Mouse (Mus musculus) liver, embryonic 14.5 days (tissue): Measurements from ENCODE around the gene Chpt1. TPM values are rescaled to one million over a fixed set of nuclear protein-coding genes. Genes with fewer than 3 reads are reported as not detected.

Source experiments
- ATAC-seq: fragments of 200-750 bp; cut with Nextera tagmentation; 2 replicates; pipeline ENCODE4 v1.8.0; 2017; ENCODE audit warnings: moderate number of reproducible peaks, mild to moderate bottlenecking, moderate library complexity; ENCODE audit not compliant: insufficient read depth
- DNase-seq, 3 experiments: peaks; one replicate each; pipeline ENCODE4 v3.0.0-alpha.2; 2012 to 2013; ENCODE audit warnings: low read depth in 3 of 3, low spot score in 3 of 3
- H3K27ac ChIP-seq: fragments of 300-500 bp; sonication (generic); 2 replicates; pipeline ENCODE4 v1.5.1; 2014; ENCODE audit warnings: moderate library complexity, mild to moderate bottlenecking, control low read depth, inconsistent platforms
- H3K27me3 ChIP-seq: fragments of 300-500 bp; sonication (generic); 2 replicates; pipeline ENCODE4 v1.6.1; 2014; ENCODE audit warnings: mild to moderate bottlenecking, low read length, moderate library complexity; ENCODE audit not compliant: control insufficient read depth, insufficient read depth
- H3K36me3 ChIP-seq: fragments of 300-500 bp; sonication (generic); replicated peaks from 2 replicates; pipeline ENCODE4 v1.6.1; 2014; ENCODE audit warnings: low read depth; ENCODE audit not compliant: control insufficient read depth, insufficient read depth
- H3K4me1 ChIP-seq, 2 experiments: fragments of 200-500 bp in 1 of 2; fragments of 300-500 bp in 1 of 2; sonication (generic) in 1 of 2; replicated peaks; 2 replicates each; pipeline ENCODE4 v1.6.1; 2012 to 2014; ENCODE audit warnings: antibody characterized with exemption in 1 of 2, inconsistent platforms in 1 of 2, low read length in 1 of 2; ENCODE audit not compliant: control insufficient read depth in 2 of 2, insufficient read depth in 2 of 2
- H3K4me2 ChIP-seq: fragments of 300-500 bp; sonication (generic); 2 replicates; pipeline ENCODE4 v1.6.1; 2014; ENCODE audit warnings: low read depth, mild to moderate bottlenecking, control low read depth, moderate library complexity
- H3K4me3 ChIP-seq, 2 experiments: fragments of 200-500 bp in 1 of 2; fragments of 300-500 bp in 1 of 2; sonication (generic) in 1 of 2; 2 replicates each; pipeline ENCODE4 v1.5.1; 2012 to 2014; ENCODE audit warnings: low read depth in 2 of 2, low read length in 2 of 2, mild to moderate bottlenecking in 2 of 2, control low read depth in 1 of 2, inconsistent platforms in 1 of 2, moderate library complexity in 1 of 2; ENCODE audit not compliant: insufficient read depth in 1 of 2
- H3K9ac ChIP-seq: fragments of 300-500 bp; sonication (generic); replicated peaks from 2 replicates; pipeline ENCODE4 v1.6.1; 2014; ENCODE audit warnings: mild to moderate bottlenecking, control low read depth, moderate library complexity
- H3K9me3 ChIP-seq: fragments of 300-500 bp; sonication (generic); 2 replicates; pipeline ENCODE4 v1.6.1; 2016; ENCODE audit warnings: low read length, mixed read lengths; ENCODE audit not compliant: control insufficient read depth
- CTCF ChIP-seq: IDR thresholded peaks from 2 replicates; pipeline ENCODE4 v1.5.1; 2016; ENCODE audit warnings: antibody characterized with exemption, low read depth, control low read depth
- EP300 ChIP-seq: IDR thresholded peaks from 2 replicates; pipeline ENCODE4 v1.6.1; 2016; ENCODE audit warnings: antibody characterized with exemption, low read depth
- WGBS: fragments of 180-500 bp; shearing (Covaris S2); extraction: QIAGEN DNeasy Blood & Tissue Kit; methylation state at CpG from one replicate; pipeline ENCODE4 v1.1.7; 2014; ENCODE audit not compliant: insufficient replicate concordance; 5-methylcytosine and 5-hydroxymethylcytosine counted together
- polyA plus RNA-seq, 2 experiments: library from polyadenylated mRNA; depleted of rRNA in 1 of 2; stranded (reverse) in 1 of 2; unstranded in 1 of 2; fragments of >200 nt; fragmentation: Nextera tagmentation in 1 of 2; extraction: Ambion mirVana in 1 of 2; gene quantifications; 2 replicates each; pipeline versions ENCODE4 v1.2.1 to v1.2.3; 2012 to 2014

The Chpt1 gene
- polyA plus RNA-seq, 2 experiments, result 1.0 to 3.4 TPM

- H3K27me3 ChIP-seq, result no peaks in the 10 kb centered on the region
- 75% methylated on average over 18 of the region's 18 CpGs for WGBS
- ATAC-seq, result no peak
Measured at GRCm38 (mm10) chr10:88460122-88460820, 43.6 kb downstream of the Chpt1 start.

GRCm38 (mm10) chr10:88459502-88459992, 44.3 kb downstream of the Chpt1 start, which contains the start of gene Sycp3:
TSS of gene Sycp3 (plus strand) at chr10:88459569.
- H3K4me3 ChIP-seq, result no peak within 1 kb of the TSS
- H3K27ac ChIP-seq, result no peak within 1 kb of the TSS
- H3K36me3 ChIP-seq, result no peaks in the 10 kb centered on the region
- H3K9me3 ChIP-seq, result no peaks in the 10 kb centered on the region
- H3K9ac ChIP-seq, result no peak within 1 kb of the TSS
- ATAC-seq (0 out of 2 replicates have a peak, but pooled peaks have one; percentile 11), DNase-seq (no peak)
- H3K4me1 ChIP-seq, result no peaks in the 10 kb centered on the region
- WGBS, result 78% methylated on average over 33 of the region's 33 CpGs
- H3K4me2 ChIP-seq, result no peak within 1 kb of the TSS
- no peak for TF ChIP-seq EP300
- TF ChIP-seq CTCF, result no peak
- H3K27me3 ChIP-seq, result no peaks in the 10 kb centered on the region

More at GRCm38 (mm10) chr10:88460122-88460820, 43.6 kb downstream of the Chpt1 start:
- no peaks in the 10 kb centered on the region for H3K4me1 ChIP-seq
- no peak for DNase-seq
- H3K4me3 ChIP-seq, result no peak overlapping the region
- H3K27ac ChIP-seq, result no peak overlapping the region
- no peaks in the 10 kb centered on the region for H3K36me3 ChIP-seq
- H3K9me3 ChIP-seq, result no peaks in the 10 kb centered on the region
- H3K4me2 ChIP-seq, result no peak overlapping the region
- H3K9ac ChIP-seq, result no peak overlapping the region
- TF ChIP-seq CTCF (no peak), EP300 (no peak)

- no peak overlapping the region for H3K4me3 ChIP-seq
- TF ChIP-seq CTCF, result no peak
- TF ChIP-seq EP300, result no peak
- H3K27ac ChIP-seq, result no peak overlapping the region
- H3K9me3 ChIP-seq, result no peaks in the 10 kb centered on the region
- 26% methylated on average over 6 of the region's 6 CpGs for WGBS
- no peaks in the 10 kb centered on the region for H3K4me1 ChIP-seq
- no peaks in the 10 kb centered on the region for H3K27me3 ChIP-seq
- no peaks in the 10 kb centered on the region for H3K36me3 ChIP-seq
- H3K9ac ChIP-seq, result no peak overlapping the region
- H3K4me2 ChIP-seq, result no peak overlapping the region
- ATAC-seq, result no peak
- DNase-seq, result no peak
Measured at GRCm38 (mm10) chr10:88457816-88458215, 46.1 kb downstream of the Chpt1 start.

- TF ChIP-seq EP300, result no peak
- no peak for TF ChIP-seq CTCF
- Histone ChIP-seq H3K27me3 (no peaks in the 10 kb centered on the region), H3K9me3 (no peaks in the 10 kb centered on the region), H3K27ac (no peak overlapping the region), H3K36me3 (no peaks in the 10 kb centered on the region), H3K4me1 (no peaks in the 10 kb centered on the region), H3K4me3 (no peak overlapping the region), H3K9ac (no peak overlapping the region), H3K4me2 (no peak overlapping the region)
- 72% methylated on average over 6 of the region's 6 CpGs for WGBS
- DNase-seq (no peak), ATAC-seq (no peak)
Measured at GRCm38 (mm10) chr10:88451990-88452389, 51.9 kb downstream of the Chpt1 start.

GRCm38 (mm10) chr10:88451221-88451620, 52.7 kb downstream of the Chpt1 start:
- Histone ChIP-seq H3K9ac (no peak overlapping the region), H3K27ac (no peak overlapping the region), H3K4me3 (no peak overlapping the region), H3K27me3 (no peaks in the 10 kb centered on the region), H3K4me2 (no peak overlapping the region), H3K4me1 (no peaks in the 10 kb centered on the region), H3K36me3 (no peaks in the 10 kb centered on the region), H3K9me3 (no peaks in the 10 kb centered on the region)
- DNase-seq (no peak), ATAC-seq (no peak)
- no peak for TF ChIP-seq CTCF
- TF ChIP-seq EP300, result no peak
- 65% methylated on average over 2 of the region's 2 CpGs for WGBS
